Mouse (Mus musculus) erythroblast, embryonic 14.5 days (primary cell): ENCODE data around the gene Myh10.

Source experiments
- GATA1 ChIP-seq: IDR thresholded peaks from 2 replicates; pipeline ENCODE4 v1.6.1; 2012; ENCODE audit warnings: low read length, inconsistent platforms, mixed read lengths
- TAL1 ChIP-seq: IDR thresholded peaks from 3 replicates; pipeline ENCODE4 v1.6.1; 2012; ENCODE audit warnings: low read length, inconsistent platforms, mixed read lengths

DNA sequence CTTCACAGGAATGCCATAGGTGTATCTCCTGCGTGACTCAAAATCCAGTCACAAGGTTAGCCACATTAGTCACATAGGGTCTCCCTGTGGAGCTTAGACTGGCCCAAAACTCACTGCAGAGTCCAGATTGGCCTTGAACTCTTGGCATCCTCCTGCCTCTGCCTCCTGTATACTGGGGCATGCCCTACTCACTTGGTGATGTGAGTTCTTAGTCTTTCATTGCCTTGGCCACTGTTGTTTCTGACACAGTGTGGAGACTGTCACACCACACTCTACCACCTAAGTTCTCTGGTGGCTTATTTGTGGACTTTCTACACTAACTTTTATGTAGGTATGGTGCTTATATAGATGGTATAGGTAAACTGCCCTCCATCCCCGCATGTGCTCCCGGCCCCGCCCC, 24.8 kb downstream of the Myh10 start:
- TF ChIP-seq TAL1 (no peak), GATA1 (no peak)
